Mouse (Mus musculus): ENCODE results near the gene Phgr1. TPM values are rescaled to one million over a fixed set of nuclear protein-coding genes. Genes with fewer than 3 reads are reported as not detected.

The Phgr1 gene
- not detected in 2 replicates for polyA plus RNA-seq (2012; rRNA removed)

- no peak for DNase-seq (ENCODE audit: extremely low spot score in 1 of 2, low spot score in 1 of 2)
Observed at GRCm38 (mm10) chr2:118772158-118772874, at the start of gene Phgr1. TSS of gene Phgr1 (plus strand) at chr2:118772769.

DNA sequence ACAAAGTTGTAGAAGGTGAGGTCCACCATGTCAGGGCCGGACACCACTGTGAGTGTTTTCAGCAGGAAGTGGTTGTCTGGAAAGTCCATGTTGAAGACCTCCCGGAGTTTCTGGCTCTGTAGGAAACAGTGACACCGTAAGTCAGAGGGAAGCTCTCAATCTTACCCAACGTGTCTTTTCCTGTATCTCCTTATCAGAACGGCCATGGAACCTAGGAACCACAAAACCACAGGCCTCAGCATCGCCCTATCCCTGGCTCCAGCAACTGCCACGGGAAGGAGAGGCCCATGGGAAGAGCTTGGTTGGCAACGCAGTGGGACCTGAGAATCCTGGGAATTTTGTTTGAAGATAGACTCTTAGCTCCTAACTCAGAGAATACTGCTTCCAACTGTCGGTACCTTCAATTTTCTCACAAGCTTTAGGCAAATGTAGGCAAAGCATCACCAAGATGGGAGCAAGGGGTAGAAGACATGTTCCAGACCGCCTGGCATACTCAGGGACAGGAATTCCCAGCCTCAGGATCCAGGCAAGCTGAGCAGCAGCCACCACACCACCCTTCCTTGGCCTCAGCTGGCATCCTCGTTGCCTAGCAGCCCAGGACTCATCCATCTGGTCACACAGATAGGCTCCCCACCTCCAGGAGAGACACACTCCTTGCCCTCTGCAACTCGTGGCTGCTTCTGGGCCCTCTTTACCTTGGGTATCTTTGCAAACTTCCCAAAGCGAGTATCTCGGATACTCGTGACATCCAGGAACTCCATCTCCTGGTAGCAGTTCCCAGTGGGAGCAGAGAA, 48.7 kb upstream of the Phgr1 start:
- no peak for DNase-seq (ENCODE audit: extremely low spot score in 1 of 2, low spot score in 1 of 2)

DNA sequence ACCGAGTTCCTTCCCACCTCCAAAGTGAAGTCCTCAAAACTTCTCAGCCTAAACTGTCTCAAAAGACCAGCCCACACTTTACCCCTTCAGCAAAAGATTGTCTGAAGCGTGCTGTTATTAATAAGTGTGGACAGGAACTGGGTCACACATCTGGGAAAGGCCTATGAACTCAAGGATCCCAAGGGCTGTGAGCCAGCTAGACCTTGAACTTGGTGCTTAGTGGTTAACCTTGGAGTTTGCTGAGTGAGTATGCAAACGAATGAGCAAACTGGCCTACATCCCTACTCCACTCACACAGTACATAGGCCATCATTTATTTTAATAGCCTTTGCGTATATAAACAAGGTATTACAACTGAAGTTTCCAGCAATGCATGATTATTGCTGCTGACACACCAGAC, 47.1 kb upstream of the Phgr1 start:
- no peak for DNase-seq (ENCODE audit: extremely low spot score in 1 of 2, low spot score in 1 of 2)

GRCm38 (mm10) chr2:118726873-118727272, 45.7 kb upstream of the Phgr1 start:
- no peak for DNase-seq (ENCODE audit: extremely low spot score in 1 of 2, low spot score in 1 of 2)

DNA sequence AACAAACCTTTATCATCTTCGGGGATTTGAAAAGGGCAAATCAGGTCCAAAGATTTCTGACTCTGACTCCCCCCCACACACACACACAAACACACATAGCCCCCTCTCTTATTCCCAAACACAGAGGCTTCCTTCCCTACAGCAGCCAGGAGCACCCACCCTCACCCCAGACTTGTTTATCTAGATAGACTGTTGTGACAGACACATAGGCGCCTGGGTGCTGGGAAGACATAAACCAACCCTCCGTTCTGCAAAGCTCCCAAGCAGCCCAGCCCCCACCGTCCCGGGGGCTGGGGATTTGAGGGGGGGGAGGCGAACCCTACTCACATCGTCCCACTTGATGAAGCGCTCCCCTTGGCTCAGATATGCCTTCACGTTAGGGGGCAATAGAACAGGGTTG, 44.7 kb upstream of the Phgr1 start:
- DNase-seq (ENCODE audit: extremely low spot score in 1 of 2, low spot score in 1 of 2) = no peak

GRCm38 (mm10) chr2:118728337-118728736, 44.2 kb upstream of the Phgr1 start, which contains the start of gene Plcb2:
TSS of gene Plcb2 (minus strand) at chr2:118728438.
- no peak for DNase-seq (ENCODE audit: extremely low spot score in 1 of 2, low spot score in 1 of 2)

DNA sequence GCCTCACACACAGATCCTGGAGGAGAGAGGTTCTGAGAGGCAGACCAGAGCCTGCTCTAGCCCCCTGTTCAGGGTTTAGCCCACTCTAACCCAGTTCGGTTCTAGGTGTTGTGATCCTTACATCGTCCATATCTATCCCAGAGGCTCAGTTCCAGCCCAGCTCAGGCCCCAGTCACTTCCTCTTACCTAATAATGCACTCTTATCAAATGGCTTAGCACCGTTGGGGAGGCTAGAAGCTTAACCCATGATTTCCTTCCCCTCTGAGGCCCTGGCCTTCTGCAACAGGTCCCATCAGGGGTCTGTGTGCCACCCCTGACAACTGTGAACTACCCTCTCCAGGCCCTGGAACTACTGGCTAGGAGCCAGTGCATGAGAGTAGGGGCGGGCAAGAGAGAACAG, 43.4 kb upstream of the Phgr1 start:
- DNase-seq (ENCODE audit: extremely low spot score in 1 of 2, low spot score in 1 of 2) = no peak

- no peak for DNase-seq (ENCODE audit: extremely low spot score in 1 of 2, low spot score in 1 of 2)
Observed at GRCm38 (mm10) chr2:118729816-118730621, 42.5 kb upstream of the Phgr1 start.

DNA sequence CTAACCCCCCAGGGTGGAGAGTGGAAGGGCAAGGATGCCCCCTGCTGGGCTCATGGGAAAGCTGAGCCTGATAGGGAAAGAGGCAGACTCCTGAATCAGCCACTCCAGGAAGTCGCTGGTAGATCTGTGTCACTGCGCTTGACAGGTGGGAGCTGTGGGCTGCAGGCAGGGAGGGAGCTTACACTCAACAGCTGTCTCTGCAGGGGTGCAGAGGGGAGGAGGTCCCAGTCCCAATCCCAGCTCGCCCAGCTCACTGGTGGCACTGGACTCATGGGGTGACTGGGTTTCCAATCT, 42.0 kb upstream of the Phgr1 start:
- DNase-seq (ENCODE audit: extremely low spot score in 1 of 2, low spot score in 1 of 2) = peak in 1 of 2 experiments; percentile 91

DNA sequence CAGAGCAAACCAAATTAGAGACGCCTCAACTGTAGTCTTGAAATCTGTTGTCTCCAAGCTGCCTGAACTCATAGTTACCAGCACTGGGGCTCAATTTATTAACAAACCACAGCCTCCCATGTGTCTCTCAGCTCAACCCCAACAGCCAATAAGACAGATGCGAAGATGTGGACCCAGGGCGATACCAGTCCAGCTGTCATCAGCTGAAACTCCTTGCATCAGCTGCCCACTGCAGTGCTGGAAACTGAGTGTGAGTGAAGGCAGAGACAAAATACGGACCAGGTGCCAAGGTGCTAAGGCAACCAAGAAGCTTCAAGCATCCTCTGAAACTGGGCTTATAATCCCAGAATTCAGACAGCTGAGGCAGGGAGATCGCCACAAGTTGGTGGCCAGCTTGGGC, 40.6 kb upstream of the Phgr1 start:
- DNase-seq (ENCODE audit: extremely low spot score in 1 of 2, low spot score in 1 of 2) = no peak

- DNase-seq (ENCODE audit: extremely low spot score in 1 of 2, low spot score in 1 of 2) = peak in 1 of 2 experiments; percentile 66
Observed at GRCm38 (mm10) chr2:118733341-118733740, 39.2 kb upstream of the Phgr1 start.

GRCm38 (mm10) chr2:118740341-118740740, 32.2 kb upstream of the Phgr1 start:
- no peak for DNase-seq (ENCODE audit: extremely low spot score in 1 of 2, low spot score in 1 of 2)

GRCm38 (mm10) chr2:118741183-118741582, 31.4 kb upstream of the Phgr1 start:
- peak in 1 of 2 experiments; percentile 57 for DNase-seq (ENCODE audit: extremely low spot score in 1 of 2, low spot score in 1 of 2)

GRCm38 (mm10) chr2:118743261-118743943, 29.2 kb upstream of the Phgr1 start:
- peak in 1 of 2 experiments; percentile 69 for DNase-seq (ENCODE audit: extremely low spot score in 1 of 2, low spot score in 1 of 2)

DNA sequence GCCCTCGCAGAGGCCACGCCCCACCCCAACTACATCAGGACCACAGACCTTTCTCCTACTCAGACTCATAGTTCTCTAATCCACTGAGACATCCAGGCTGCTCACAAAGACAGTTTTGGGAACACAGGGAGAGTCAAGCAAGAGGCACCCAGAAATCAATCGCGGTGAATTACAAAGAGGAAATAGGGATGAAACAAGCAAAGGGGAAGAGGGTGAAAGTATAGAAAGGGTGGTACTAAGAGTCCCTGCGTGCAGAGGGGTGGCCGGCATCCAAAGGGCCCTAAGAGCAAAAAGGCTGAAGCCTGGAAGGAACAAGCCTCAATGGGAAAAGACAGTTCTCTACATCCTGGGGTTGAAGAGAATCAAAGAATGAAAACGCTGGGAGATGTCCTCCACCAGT, 27.9 kb upstream of the Phgr1 start:
- no peak for DNase-seq (ENCODE audit: extremely low spot score in 1 of 2, low spot score in 1 of 2)

- DNase-seq (ENCODE audit: extremely low spot score in 1 of 2, low spot score in 1 of 2) = peak; percentile 83 to 93
Observed at GRCm38 (mm10) chr2:118745232-118745884, 27.2 kb upstream of the Phgr1 start, which contains the start of gene Inafm2. TSS of gene Inafm2 (plus strand) at chr2:118745758.

- DNase-seq (ENCODE audit: extremely low spot score in 1 of 2, low spot score in 1 of 2) = no peak
Observed at GRCm38 (mm10) chr2:118745915-118746901, 26.4 kb upstream of the Phgr1 start.

DNA sequence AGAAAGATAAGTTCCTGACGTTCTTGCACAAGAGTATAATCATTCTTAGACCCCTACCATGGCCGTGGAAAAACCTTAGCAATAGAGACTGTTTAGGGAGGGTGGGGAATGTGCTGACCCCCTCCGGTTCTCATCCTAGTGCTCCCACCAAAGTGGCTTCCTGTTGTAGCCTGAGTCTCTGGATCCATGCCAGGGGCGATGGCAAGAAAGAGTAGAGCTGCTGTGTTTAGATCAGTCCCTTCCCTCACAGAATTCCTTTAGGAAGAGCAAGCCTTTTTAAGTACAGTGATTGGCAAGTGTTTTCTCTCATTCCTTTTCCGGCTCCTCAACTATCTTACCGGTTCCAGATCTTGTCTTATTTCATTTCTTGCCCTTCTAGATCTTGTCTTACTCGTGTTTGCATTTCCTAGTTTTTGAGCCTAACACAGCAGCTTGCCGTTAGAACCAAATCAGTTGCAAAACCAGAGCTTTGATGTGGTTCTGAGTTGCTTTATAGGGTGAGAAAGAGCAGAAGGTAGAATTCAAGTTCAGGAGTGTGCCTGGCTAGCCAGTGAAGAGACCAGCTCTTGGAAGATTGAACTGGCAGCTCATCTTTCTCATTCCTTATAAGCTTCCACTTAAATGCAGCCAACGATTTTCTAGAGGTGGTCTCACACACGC, 25.1 kb upstream of the Phgr1 start:
- DNase-seq (ENCODE audit: extremely low spot score in 1 of 2, low spot score in 1 of 2) = no peak
